Mouse (Mus musculus) cortical plate, adult 2 months (tissue): Measurements from ENCODE around the gene Zzef1.

Experiments
- CTCF ChIP-seq: fragments of 200-500 bp; IDR thresholded peaks from 2 replicates; pipeline ENCODE4 v1.5.1; 2011; ENCODE audit warnings: mild to moderate bottlenecking, control low read depth, low read length; ENCODE audit not compliant: insufficient read depth; ENCODE audit errors: extremely low read depth
- POLR2A ChIP-seq: fragments of 200-500 bp; IDR thresholded peaks from 2 replicates; pipeline ENCODE4 v1.6.1; 2011; ENCODE audit warnings: mild to moderate bottlenecking, low read length, control low read depth; ENCODE audit not compliant: insufficient read depth; ENCODE audit errors: extremely low read depth

GRCm38 (mm10) chr11:72853086-72853485 lies 57.1 kb downstream of the Zzef1 start:
- no peak for TF ChIP-seq CTCF
- no peak for TF ChIP-seq POLR2A
